Mouse (Mus musculus): Measurements from ENCODE around the gene Xxylt1.

DNA sequence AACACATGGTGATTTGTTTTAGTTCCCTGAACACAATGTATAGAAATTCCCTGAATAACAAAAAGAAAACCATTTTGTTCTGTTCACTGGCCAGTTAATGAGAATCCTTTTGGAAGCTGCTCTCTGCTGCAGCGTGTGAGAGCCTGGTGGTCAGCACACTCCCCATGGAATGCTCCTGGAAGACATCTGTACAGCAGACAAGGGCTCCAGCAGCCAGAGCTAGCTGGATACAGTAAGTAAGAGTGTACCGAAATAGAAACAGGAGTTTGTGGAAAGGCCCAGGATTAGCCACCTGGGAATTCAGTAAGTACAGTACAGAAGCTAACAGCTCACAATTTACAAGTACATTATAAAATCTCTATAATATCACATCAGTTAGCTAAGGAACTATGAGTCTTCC lies 20.1 kb upstream of the Xxylt1 start:
- TF ChIP-seq EP300 (IDR thresholded peaks at IDR 0.05) (no peak), CTCF (IDR thresholded peaks at IDR 0.05) (no peak)

Data from lung, postnatal 0 days (tissue).